Mouse (Mus musculus) MEL (cell line): ENCODE results near the gene Rbak. TPM values are rescaled to one million over a fixed set of nuclear protein-coding genes. Genes with fewer than 3 reads are reported as not detected.

Experiments
- DNase-seq: peaks from one replicate; pipeline ENCODE4 v3.0.0; 2011; ENCODE audit warnings: low read depth, low spot score
- H3K27ac ChIP-seq: 2 replicates; pipeline ENCODE4 v1.5.1; 2012; ENCODE audit warnings: low read depth, mild to moderate bottlenecking, control low read depth, low read length, moderate library complexity; ENCODE audit not compliant: control insufficient read depth
- H3K27me3 ChIP-seq, 2 experiments: fragments of 150-350 bp in 1 of 2; sonication (generic) in 1 of 2; 2 replicates each; pipeline ENCODE4 v1.6.1; 2012; ENCODE audit warnings: low read length in 2 of 2, mild to moderate bottlenecking in 2 of 2, improper control_type of control experiment in 1 of 2, moderate library complexity in 1 of 2; ENCODE audit not compliant: insufficient read depth in 2 of 2, control insufficient read depth in 1 of 2
- H3K36me3 ChIP-seq, 2 experiments: 2 replicates each; pipeline ENCODE4 v1.6.1; 2012 to 2014; ENCODE audit warnings: low read length in 2 of 2, improper control_type of control experiment in 1 of 2, inconsistent platforms in 1 of 2, mild to moderate bottlenecking in 1 of 2; ENCODE audit not compliant: insufficient read depth in 2 of 2, control insufficient read depth in 1 of 2
- H3K4me1 ChIP-seq, 2 experiments: fragments of 150-350 bp in 1 of 2; sonication (generic) in 1 of 2; 2 replicates each; pipeline ENCODE4 v1.6.1; 2012; ENCODE audit warnings: low read length in 2 of 2, improper control_type of control experiment in 1 of 2, mild to moderate bottlenecking in 1 of 2; ENCODE audit not compliant: insufficient read depth in 2 of 2, control insufficient read depth in 1 of 2
- H3K4me3 ChIP-seq, 2 experiments: fragments of 150-350 bp in 1 of 2; sonication (generic) in 1 of 2; 2 replicates each; pipeline ENCODE4 v1.5.1; 2012; ENCODE audit warnings: low read depth in 2 of 2, low read length in 2 of 2, mild to moderate bottlenecking in 2 of 2, moderate library complexity in 2 of 2, control low read depth in 1 of 2, improper control_type of control experiment in 1 of 2; ENCODE audit not compliant: control insufficient read depth in 1 of 2, insufficient read depth in 1 of 2
- H3K79me2 ChIP-seq: 2 replicates; pipeline ENCODE4 v1.6.1; 2012; ENCODE audit warnings: mild to moderate bottlenecking, low read length, moderate library complexity; ENCODE audit not compliant: control insufficient read depth, poor library complexity, insufficient read depth
- H3K9ac ChIP-seq: 2 replicates; pipeline ENCODE4 v1.6.1; 2012; ENCODE audit warnings: low read depth, mild to moderate bottlenecking, control low read depth, low read length, moderate library complexity; ENCODE audit not compliant: control insufficient read depth, poor library complexity, severe bottlenecking
- H3K9me3 ChIP-seq: fragments of 150-350 bp; sonication (generic); replicated peaks from 2 replicates; pipeline ENCODE4 v1.6.1; 2012; ENCODE audit warnings: mild to moderate bottlenecking, low read length, improper control_type of control experiment, moderate library complexity; ENCODE audit not compliant: insufficient read depth
- CHD2 ChIP-seq: IDR thresholded peaks from 2 replicates; pipeline ENCODE4 v1.6.1; 2011; ENCODE audit warnings: low read length, improper control_type of control experiment
- CTCF ChIP-seq, 3 experiments: IDR thresholded peaks in 2 of 3; conservative IDR thresholded peaks in 1 of 3; 2 replicates each; pipeline ENCODE4 v1.5.1; 2011 to 2012; ENCODE audit warnings: low read length in 3 of 3, low read depth in 2 of 3, mild to moderate bottlenecking in 2 of 3, improper control_type of control experiment in 1 of 3, inconsistent platforms in 1 of 3, mixed read lengths in 1 of 3, moderate library complexity in 1 of 3; ENCODE audit not compliant: control insufficient read depth in 1 of 3, insufficient read depth in 1 of 3, poor library complexity in 1 of 3, severe bottlenecking in 1 of 3
- ELF1 ChIP-seq: IDR thresholded peaks from 2 replicates; pipeline ENCODE4 v1.6.1; 2014; ENCODE audit warnings: low read depth, mild to moderate bottlenecking, inconsistent platforms, low read length, improper control_type of control experiment, moderate library complexity
- EP300 ChIP-seq, 2 experiments: IDR thresholded peaks; 2 replicates each; pipeline ENCODE4 v1.6.1; 2011; ENCODE audit warnings: improper control_type of control experiment in 2 of 2, low read length in 2 of 2, low read depth in 1 of 2, mild to moderate bottlenecking in 1 of 2
- ETS1 ChIP-seq: IDR thresholded peaks from 2 replicates; pipeline ENCODE4 v1.6.1; 2012; ENCODE audit warnings: low read depth, mild to moderate bottlenecking, inconsistent platforms, low read length, improper control_type of control experiment, moderate library complexity
- GATA1 ChIP-seq: IDR thresholded peaks from 2 replicates; pipeline ENCODE4 v1.6.1; 2011; ENCODE audit warnings: low read depth, low read length, improper control_type of control experiment
- HCFC1 ChIP-seq: IDR thresholded peaks from 2 replicates; pipeline ENCODE4 v1.6.1; 2012; ENCODE audit warnings: low read depth, mild to moderate bottlenecking, inconsistent platforms, low read length, improper control_type of control experiment, moderate library complexity
- MAFK ChIP-seq: IDR thresholded peaks from 2 replicates; pipeline ENCODE4 v1.6.1; 2011; ENCODE audit warnings: low read depth, mild to moderate bottlenecking, low read length, improper control_type of control experiment, borderline replicate concordance
- MAX ChIP-seq: IDR thresholded peaks from 2 replicates; pipeline ENCODE4 v1.6.1; 2011; ENCODE audit warnings: low read length, improper control_type of control experiment
- MAZ ChIP-seq: IDR thresholded peaks from 2 replicates; pipeline ENCODE4 v1.6.1; 2012; ENCODE audit warnings: low read depth, mild to moderate bottlenecking, inconsistent platforms, low read length, improper control_type of control experiment
- MXI1 ChIP-seq: IDR thresholded peaks from 2 replicates; pipeline ENCODE4 v1.6.1; 2011; ENCODE audit warnings: mild to moderate bottlenecking, low read depth, low read length, improper control_type of control experiment
- MYC ChIP-seq: IDR thresholded peaks from 2 replicates; pipeline ENCODE4 v1.6.1; 2011; ENCODE audit warnings: low read depth, mild to moderate bottlenecking, low read length, improper control_type of control experiment, moderate library complexity
- NRF1 ChIP-seq: IDR thresholded peaks from 2 replicates; pipeline ENCODE4 v1.6.1; 2014; ENCODE audit warnings: low read depth, mild to moderate bottlenecking, inconsistent platforms, low read length, improper control_type of control experiment, moderate library complexity; ENCODE audit not compliant: poor library complexity, insufficient read depth, severe bottlenecking
- POLR2A ChIP-seq, 2 experiments: IDR thresholded peaks; 2 replicates each; pipeline ENCODE4 v1.6.1; 2011 to 2012; ENCODE audit warnings: low read length in 2 of 2, mild to moderate bottlenecking in 2 of 2, control low read depth in 1 of 2, improper control_type of control experiment in 1 of 2, low read depth in 1 of 2, moderate library complexity in 1 of 2; ENCODE audit not compliant: control insufficient read depth in 1 of 2, insufficient read depth in 1 of 2, poor library complexity in 1 of 2
- POLR2AphosphoS5 ChIP-seq: IDR thresholded peaks from 2 replicates; pipeline ENCODE4 v1.6.1; 2012; ENCODE audit warnings: low read depth, borderline replicate concordance, mild to moderate bottlenecking, inconsistent platforms, low read length, moderate library complexity, mixed read lengths
- RAD21 ChIP-seq: IDR thresholded peaks from 2 replicates; pipeline ENCODE4 v1.6.1; 2011; ENCODE audit warnings: mild to moderate bottlenecking, low read depth, low read length, improper control_type of control experiment
- RCOR1 ChIP-seq: IDR thresholded peaks from 2 replicates; pipeline ENCODE4 v1.6.1; 2012; ENCODE audit warnings: low read depth, mild to moderate bottlenecking, inconsistent platforms, low read length, improper control_type of control experiment
- SMC3 ChIP-seq: IDR thresholded peaks from 2 replicates; pipeline ENCODE4 v1.6.1; 2011; ENCODE audit warnings: low read depth, low read length, improper control_type of control experiment
- TCF12 ChIP-seq: IDR thresholded peaks from 2 replicates; pipeline ENCODE4 v1.6.1; 2014; ENCODE audit warnings: low read depth, mild to moderate bottlenecking, inconsistent platforms, low read length, improper control_type of control experiment, moderate library complexity
- ZC3H11A ChIP-seq: IDR thresholded peaks from 2 replicates; pipeline ENCODE4 v1.6.1; 2012; ENCODE audit warnings: low read depth, mild to moderate bottlenecking, inconsistent platforms, low read length, improper control_type of control experiment
- ZKSCAN1 ChIP-seq: IDR thresholded peaks from 2 replicates; pipeline ENCODE4 v1.6.1; 2012; ENCODE audit warnings: low read depth, mild to moderate bottlenecking, inconsistent platforms, low read length, improper control_type of control experiment, moderate library complexity
- ZMIZ1 ChIP-seq: IDR thresholded peaks from 2 replicates; pipeline ENCODE4 v1.6.1; 2012; ENCODE audit warnings: low read depth, mild to moderate bottlenecking, inconsistent platforms, low read length, improper control_type of control experiment, moderate library complexity
- polyA plus RNA-seq, 2 experiments: library from polyadenylated mRNA; stranded (reverse) in 1 of 2; unstranded in 1 of 2; fragments of >175 nt in 1 of 2; fragments of >200 nt in 1 of 2; gene quantifications; 2 replicates each; pipeline versions ENCODE4 v1.2.1 to v1.2.4; 2012; ENCODE audit warnings: low replicate concordance in 2 of 2, low read depth in 1 of 2; ENCODE audit not compliant: insufficient read length in 2 of 2, insufficient read depth in 1 of 2, missing spikeins in 1 of 2
- total RNA-seq: library from RNA; depleted of rRNA; stranded (reverse); fragments of 300-350 nt; gene quantifications from 2 replicates; pipeline ENCODE4 v1.2.3, GENCODE M21; 2012

Gene Rbak
- total and polyA plus RNA-seq, 3 experiments: 7.4 to 7.5 TPM; not detected in 1

DNA sequence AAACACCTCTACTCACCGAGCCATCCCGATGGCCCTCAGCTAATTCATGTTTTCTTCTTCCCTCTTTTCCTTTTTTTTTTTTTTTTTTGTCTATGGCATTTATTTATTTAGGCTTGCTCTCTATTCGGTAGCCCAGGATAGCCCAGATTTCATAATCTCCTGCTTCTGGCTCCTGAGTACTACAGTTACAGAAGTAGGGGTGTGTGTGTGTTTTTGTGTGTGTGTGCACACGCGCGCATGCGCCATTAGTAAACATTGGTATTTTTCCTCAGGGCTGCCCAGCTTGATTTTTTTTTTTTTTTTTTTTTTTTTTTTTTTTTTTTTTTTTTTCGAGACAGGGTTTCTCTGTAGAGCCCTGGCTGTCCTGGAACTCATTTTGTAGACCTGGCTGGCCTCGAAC lies 54.5 kb downstream of the Rbak start:
- Histone ChIP-seq H3K36me3 (no peaks in the 10 kb centered on the region), H3K79me2 (no peaks in the 10 kb centered on the region), H3K4me1 (no peaks in the 10 kb centered on the region), H3K27ac (no peak overlapping the region), H3K9me3 (no peaks in the 10 kb centered on the region), H3K9ac (no peak overlapping the region), H3K27me3 (peaks cover 17 to 18% of the 10 kb centered on the region in 2 experiments), H3K4me3 (no peak overlapping the region)
- no peak for DNase-seq
- TF ChIP-seq ELF1: no peak
- TF ChIP-seq CHD2: no peak
- no peak for TF ChIP-seq GATA1
- no peak for TF ChIP-seq MAZ
- no peak for TF ChIP-seq ETS1
- no peak for TF ChIP-seq TCF12

DNA sequence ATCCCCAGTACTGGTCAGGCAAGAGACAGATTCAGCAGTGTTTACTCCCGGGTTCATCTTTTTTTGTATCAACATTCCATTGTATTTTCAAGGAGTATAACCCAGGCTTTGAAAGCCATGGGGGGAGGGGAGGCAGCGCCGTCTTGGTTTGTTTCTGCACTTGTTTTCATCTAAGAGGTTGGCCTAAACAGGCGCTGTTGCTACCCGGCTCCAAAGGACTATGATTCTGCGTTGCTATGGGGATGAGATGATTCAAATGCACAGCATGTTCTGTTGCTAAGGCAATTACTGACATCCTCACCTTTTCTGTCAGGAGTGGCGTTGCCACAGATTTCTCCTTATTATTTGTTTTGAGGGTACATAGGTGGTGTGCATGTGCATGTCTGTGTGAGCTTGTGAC lies 55.0 kb downstream of the Rbak start:
- Histone ChIP-seq H3K27me3 (peaks cover 17 to 18% of the 10 kb centered on the region in 2 experiments), H3K4me1 (no peaks in the 10 kb centered on the region), H3K36me3 (no peaks in the 10 kb centered on the region), H3K9ac (no peak overlapping the region), H3K79me2 (no peaks in the 10 kb centered on the region), H3K9me3 (no peaks in the 10 kb centered on the region), H3K27ac (no peak overlapping the region), H3K4me3 (no peak overlapping the region)
- DNase-seq: no peak
- TF ChIP-seq RCOR1 (no peak), ZKSCAN1 (no peak), HCFC1 (no peak), MYC (no peak), MAFK (no peak), RAD21 (no peak), ZMIZ1 (no peak), CTCF (IDR thresholded peaks at IDR 0.05 in 2 of 3, conservative IDR thresholded peaks at IDR 0.05 in 1 of 3; ENCODE audit: control insufficient read depth in 1 of 3, insufficient read depth in 1 of 3, low read depth in 2 of 3, low read length in 3 of 3, poor library complexity in 1 of 3, severe bottlenecking in 1 of 3) (no peak), CHD2 (no peak), SMC3 (no peak), EP300 (IDR thresholded peaks at IDR 0.05; ENCODE audit: low read depth in 1 of 2, low read length in 2 of 2) (no peak), POLR2AphosphoS5 (no peak), MAZ (no peak), POLR2A (IDR thresholded peaks at IDR 0.05; ENCODE audit: control insufficient read depth in 1 of 2, insufficient read depth in 1 of 2, low read depth in 1 of 2, low read length in 2 of 2, poor library complexity in 1 of 2) (no peak), NRF1 (no peak), MAX (no peak), ZC3H11A (no peak), MXI1 (no peak)
